Mouse (Mus musculus): ENCODE results near the gene Fbxw8. TPM values are rescaled to one million over a fixed set of nuclear protein-coding genes. Genes with fewer than 3 reads are reported as not detected.

Fbxw8 gene
- polyA plus RNA-seq, 2 experiments: 6.2 to 10.8 TPM

DNA sequence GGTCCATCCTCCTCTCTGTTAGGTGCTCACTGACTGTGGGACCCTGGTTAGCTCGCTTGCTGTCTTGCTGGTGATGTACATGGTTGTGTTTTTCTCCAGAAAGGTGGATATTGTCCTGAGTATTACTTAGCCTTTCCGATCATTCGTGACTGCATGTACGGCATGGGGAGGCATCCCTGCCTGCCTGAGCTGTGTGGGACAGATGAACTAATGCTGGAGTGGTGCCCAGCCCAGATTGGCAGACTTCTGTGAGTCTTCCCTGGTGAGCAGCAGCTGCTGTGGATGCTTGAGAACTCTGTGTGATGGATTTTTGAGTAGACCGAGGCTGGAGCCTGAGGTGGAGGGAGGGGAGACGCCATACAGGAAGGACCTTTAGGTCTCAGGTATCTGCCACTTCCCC lies 110.4 kb downstream of the Fbxw8 start:
- TF ChIP-seq CTCF (IDR thresholded peaks at IDR 0.05; ENCODE audit: low read depth) (no peak), EP300 (IDR thresholded peaks at IDR 0.05; ENCODE audit: low read depth) (no peak)
- no peak overlapping the region for H3K27ac ChIP-seq
- no peak overlapping the region for H3K4me2 ChIP-seq (ENCODE audit: low read depth)
- no peak overlapping the region for H3K9ac ChIP-seq (replicated peaks)
- no peaks in the 10 kb centered on the region for H3K9me3 ChIP-seq (ENCODE audit: control insufficient read depth, low read length)
- no peak for ATAC-seq (ENCODE audit: insufficient read depth)
- DNase-seq (ENCODE audit: low read depth in 3 of 3, low spot score in 3 of 3): no peak
- H3K4me1 ChIP-seq (replicated peaks; ENCODE audit: control insufficient read depth in 2 of 2, insufficient read depth in 2 of 2, low read length in 1 of 2): 0 out of 4 replicates have a peak, but pooled peaks cover 0 to 5% of the 10 kb centered on the region in 2 experiments
- H3K4me3 ChIP-seq (ENCODE audit: insufficient read depth in 1 of 2, low read depth in 2 of 2, low read length in 2 of 2): no peak overlapping the region
- no peaks in the 10 kb centered on the region for H3K27me3 ChIP-seq (ENCODE audit: control insufficient read depth, insufficient read depth, low read length)
- H3K36me3 ChIP-seq (replicated peaks; ENCODE audit: control insufficient read depth, insufficient read depth, low read depth): no peaks in the 10 kb centered on the region
- WGBS (ENCODE audit: insufficient replicate concordance): 67% methylated on average over 6 of the region's 6 CpGs

- H3K4me2 ChIP-seq (ENCODE audit: low read depth): no peak overlapping the region
- no peak for ATAC-seq (ENCODE audit: insufficient read depth)
Observed at GRCm38 (mm10) chr5:118043761-118044160, 111.5 kb downstream of the Fbxw8 start.

GRCm38 (mm10) chr5:118042599-118042998 lies 112.7 kb downstream of the Fbxw8 start:
- Histone ChIP-seq H3K4me3 (ENCODE audit: insufficient read depth in 1 of 2, low read depth in 2 of 2, low read length in 2 of 2) (no peak overlapping the region), H3K4me2 (ENCODE audit: low read depth) (no peak overlapping the region), H3K36me3 (replicated peaks; ENCODE audit: control insufficient read depth, insufficient read depth, low read depth) (no peaks in the 10 kb centered on the region), H3K27me3 (ENCODE audit: control insufficient read depth, insufficient read depth, low read length) (no peaks in the 10 kb centered on the region), H3K9me3 (ENCODE audit: control insufficient read depth, low read length) (no peaks in the 10 kb centered on the region), H3K9ac (replicated peaks) (no peak overlapping the region), H3K4me1 (replicated peaks; ENCODE audit: control insufficient read depth in 2 of 2, insufficient read depth in 2 of 2, low read length in 1 of 2) (peaks cover 0 to 2% of the 10 kb centered on the region in 2 experiments; a peak in 1 of 4 replicates), H3K27ac (no peak overlapping the region)
- ATAC-seq (ENCODE audit: insufficient read depth): no peak
- TF ChIP-seq EP300 (IDR thresholded peaks at IDR 0.05; ENCODE audit: low read depth) (no peak), CTCF (IDR thresholded peaks at IDR 0.05; ENCODE audit: low read depth) (no peak)
- 73% methylated on average over 6 of the region's 6 CpGs for WGBS (ENCODE audit: insufficient replicate concordance)
- DNase-seq (ENCODE audit: low read depth in 3 of 3, low spot score in 3 of 3): no peak

More at GRCm38 (mm10) chr5:118043761-118044160, 111.5 kb downstream of the Fbxw8 start:
- no peaks in the 10 kb centered on the region for H3K9me3 ChIP-seq (ENCODE audit: control insufficient read depth, low read length)
- TF ChIP-seq CTCF (IDR thresholded peaks at IDR 0.05; ENCODE audit: low read depth): no peak
- DNase-seq (ENCODE audit: low read depth in 3 of 3, low spot score in 3 of 3): no peak
- H3K9ac ChIP-seq (replicated peaks): no peak overlapping the region
- no peak overlapping the region for H3K27ac ChIP-seq
- H3K36me3 ChIP-seq (replicated peaks; ENCODE audit: control insufficient read depth, insufficient read depth, low read depth): no peaks in the 10 kb centered on the region
- 68% methylated on average over 4 of the region's 4 CpGs for WGBS (ENCODE audit: insufficient replicate concordance)
- no peaks in the 10 kb centered on the region for H3K27me3 ChIP-seq (ENCODE audit: control insufficient read depth, insufficient read depth, low read length)
- H3K4me1 ChIP-seq (replicated peaks; ENCODE audit: control insufficient read depth in 2 of 2, insufficient read depth in 2 of 2, low read length in 1 of 2): 0 out of 4 replicates have a peak, but pooled peaks cover 0 to 5% of the 10 kb centered on the region in 2 experiments
- no peak overlapping the region for H3K4me3 ChIP-seq (ENCODE audit: insufficient read depth in 1 of 2, low read depth in 2 of 2, low read length in 2 of 2)

GRCm38 (mm10) chr5:118039241-118039668 lies 116.0 kb downstream of the Fbxw8 start:
- DNase-seq (ENCODE audit: low read depth in 3 of 3, low spot score in 3 of 3) (no peak), ATAC-seq (ENCODE audit: insufficient read depth) (no peak)
- H3K4me3 ChIP-seq (ENCODE audit: insufficient read depth in 1 of 2, low read depth in 2 of 2, low read length in 2 of 2): no peak overlapping the region
- H3K9me3 ChIP-seq (ENCODE audit: control insufficient read depth, low read length): no peaks in the 10 kb centered on the region
- H3K4me1 ChIP-seq (replicated peaks; ENCODE audit: control insufficient read depth in 2 of 2, insufficient read depth in 2 of 2, low read length in 1 of 2): no peaks in the 10 kb centered on the region; a peak in 1 of 4 replicates
- H3K9ac ChIP-seq (replicated peaks): no peak overlapping the region
- H3K4me2 ChIP-seq (ENCODE audit: low read depth): no peak overlapping the region
- H3K27me3 ChIP-seq (ENCODE audit: control insufficient read depth, insufficient read depth, low read length): no peaks in the 10 kb centered on the region
- 51% methylated on average over 12 of the region's 12 CpGs for WGBS (ENCODE audit: insufficient replicate concordance)
- no peak overlapping the region for H3K27ac ChIP-seq
- no peaks in the 10 kb centered on the region for H3K36me3 ChIP-seq (replicated peaks; ENCODE audit: control insufficient read depth, insufficient read depth, low read depth)
- TF ChIP-seq EP300 (IDR thresholded peaks at IDR 0.05; ENCODE audit: low read depth): no peak
- TF ChIP-seq CTCF (IDR thresholded peaks at IDR 0.05; ENCODE audit: low read depth): no peak

DNA sequence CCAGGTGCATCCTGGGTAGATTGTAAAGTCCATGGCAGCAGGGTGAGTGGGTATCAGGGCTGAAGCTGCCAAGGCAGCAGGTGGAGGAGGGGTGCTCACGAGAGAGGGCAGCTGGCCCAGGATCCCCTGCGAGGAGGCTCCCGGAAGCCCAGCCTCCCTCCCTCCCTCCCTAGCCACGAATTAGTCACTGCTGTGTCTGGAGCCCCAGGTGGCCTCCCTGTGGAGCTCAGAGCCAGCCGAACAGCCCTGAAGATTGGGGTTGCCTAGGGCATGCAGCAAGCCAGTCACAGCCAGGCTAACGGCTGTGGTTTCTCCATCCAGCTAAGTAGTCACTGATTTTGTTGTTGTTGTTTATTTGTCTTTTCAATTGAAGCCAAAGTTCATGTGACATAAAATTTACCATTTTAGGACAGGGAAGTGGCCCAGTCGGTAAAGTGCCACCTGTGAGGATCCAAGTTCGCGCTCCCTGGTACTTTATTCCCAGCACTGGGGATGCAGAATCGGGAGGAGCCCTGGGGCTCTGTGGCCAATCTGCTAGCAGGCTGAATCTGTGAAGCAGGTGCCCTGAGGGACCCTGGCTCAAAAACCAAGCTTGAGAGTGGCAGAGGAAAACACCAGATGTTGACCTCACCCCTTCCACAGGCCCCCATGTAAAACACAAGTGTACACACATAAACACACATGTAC lies 117.3 kb downstream of the Fbxw8 start:
- H3K4me3 ChIP-seq (ENCODE audit: insufficient read depth in 1 of 2, low read depth in 2 of 2, low read length in 2 of 2): no peak overlapping the region
- DNase-seq (ENCODE audit: low read depth in 3 of 3, low spot score in 3 of 3) (no peak), ATAC-seq (ENCODE audit: insufficient read depth) (no peak)
- H3K4me1 ChIP-seq (replicated peaks; ENCODE audit: control insufficient read depth in 2 of 2, insufficient read depth in 2 of 2, low read length in 1 of 2): no peaks in the 10 kb centered on the region; a peak in 1 of 4 replicates
- H3K27ac ChIP-seq: no peak overlapping the region
- H3K4me2 ChIP-seq (ENCODE audit: low read depth): no peak overlapping the region
- no peak for TF ChIP-seq EP300 (IDR thresholded peaks at IDR 0.05; ENCODE audit: low read depth)
- TF ChIP-seq CTCF (IDR thresholded peaks at IDR 0.05; ENCODE audit: low read depth): no peak
- no peak overlapping the region for H3K9ac ChIP-seq (replicated peaks)
- H3K27me3 ChIP-seq (ENCODE audit: control insufficient read depth, insufficient read depth, low read length): no peaks in the 10 kb centered on the region
- H3K36me3 ChIP-seq (replicated peaks; ENCODE audit: control insufficient read depth, insufficient read depth, low read depth): no peaks in the 10 kb centered on the region
- WGBS (ENCODE audit: insufficient replicate concordance): 17% methylated on average over 10 of the region's 10 CpGs
- no peaks in the 10 kb centered on the region for H3K9me3 ChIP-seq (ENCODE audit: control insufficient read depth, low read length)

Measured in liver, embryonic 14.5 days (tissue).